Mouse (Mus musculus) embryonic facial prominence, embryonic 14.5 days (tissue): Measurements from ENCODE around the gene Enc1. TPM values are rescaled to one million over a fixed set of nuclear protein-coding genes. Genes with fewer than 3 reads are reported as not detected.

Experiments used
- ATAC-seq: fragments of 200-750 bp; cut with Nextera tagmentation; 2 replicates; pipeline ENCODE4 v1.8.0; 2017; ENCODE audit warnings: low read depth, moderate number of reproducible peaks, moderate TSS enrichment
- DNase-seq: peaks from one replicate; pipeline ENCODE4 v3.0.0-alpha.2; 2015; ENCODE audit warnings: low spot score
- H3K27ac ChIP-seq: fragments of 300-500 bp; sonication (generic); replicated peaks from 2 replicates; pipeline ENCODE4 v1.5.1; 2014; ENCODE audit warnings: low read depth, mild to moderate bottlenecking, low read length, moderate library complexity
- H3K27me3 ChIP-seq: fragments of 300-500 bp; sonication (generic); replicated peaks from 2 replicates; pipeline ENCODE4 v1.6.1; 2014; ENCODE audit warnings: low read length; ENCODE audit not compliant: control insufficient read depth, insufficient read depth
- H3K36me3 ChIP-seq: fragments of 300-500 bp; sonication (generic); 2 replicates; pipeline ENCODE4 v1.6.1; 2014; ENCODE audit warnings: low read length, mixed read lengths; ENCODE audit not compliant: control insufficient read depth, insufficient read depth
- H3K4me1 ChIP-seq: fragments of 300-500 bp; sonication (generic); 2 replicates; pipeline ENCODE4 v1.6.1; 2014; ENCODE audit warnings: antibody characterized with exemption, low read length; ENCODE audit not compliant: control insufficient read depth, insufficient read depth
- H3K4me2 ChIP-seq: fragments of 300-500 bp; sonication (generic); 2 replicates; pipeline ENCODE4 v1.6.1; 2014; ENCODE audit warnings: low read depth, mild to moderate bottlenecking, low read length, moderate library complexity, mixed read lengths
- H3K4me3 ChIP-seq: fragments of 300-500 bp; sonication (generic); 2 replicates; pipeline ENCODE4 v1.5.1; 2014; ENCODE audit warnings: low read depth, mild to moderate bottlenecking, low read length
- H3K9ac ChIP-seq: fragments of 300-500 bp; sonication (generic); 2 replicates; pipeline ENCODE4 v1.6.1; 2014; ENCODE audit warnings: low read depth, mild to moderate bottlenecking, low read length, moderate library complexity, mixed read lengths
- H3K9me3 ChIP-seq: fragments of 300-500 bp; sonication (generic); 2 replicates; pipeline ENCODE4 v1.6.1; 2016; ENCODE audit warnings: low read length; ENCODE audit not compliant: control insufficient read depth
- WGBS: fragments of 180-500 bp; shearing (Covaris S2); extraction: QIAGEN DNeasy Blood & Tissue Kit; methylation state at CpG from one replicate; pipeline ENCODE4 v1.1.7; 2014; 5-methylcytosine and 5-hydroxymethylcytosine counted together
- polyA plus RNA-seq: library from polyadenylated mRNA; unstranded; fragments of >200 nt; fragmentation: Nextera tagmentation; extraction: Ambion mirVana; gene quantifications from 2 replicates; pipeline ENCODE4 v1.2.1, GENCODE M21; 2014

The Enc1 gene
- polyA plus RNA-seq, 1 experiment from 2014 or later, result 9.5 TPM

GRCm38 (mm10) chr13:97295853-97296219 lies 54.9 kb downstream of the Enc1 start:
- Histone ChIP-seq H3K9ac (no peak overlapping the region), H3K4me1 (no peaks in the 10 kb centered on the region; the same call in none of the 2 replicates), H3K27ac (no peak overlapping the region), H3K36me3 (no peaks in the 10 kb centered on the region), H3K4me2 (no peak overlapping the region), H3K4me3 (no peak overlapping the region), H3K27me3 (no peaks in the 10 kb centered on the region), H3K9me3 (no peaks in the 10 kb centered on the region)
- ATAC-seq (no peak), DNase-seq (no peak)
- WGBS, result 75% methylated on average over 11 of the region's 11 CpGs

- Histone ChIP-seq H3K9ac (no peak overlapping the region), H3K27me3 (no peaks in the 10 kb centered on the region), H3K9me3 (no peaks in the 10 kb centered on the region), H3K27ac (no peak overlapping the region), H3K4me2 (no peak overlapping the region), H3K4me3 (no peak overlapping the region), H3K4me1 (no peaks in the 10 kb centered on the region; the same call in none of the 2 replicates), H3K36me3 (no peaks in the 10 kb centered on the region)
- no peak for DNase-seq
- no peak for ATAC-seq
- WGBS, result 76% methylated on average over 8 of the region's 8 CpGs
These were observed 55.4 kb downstream of the Enc1 start for GRCm38 (mm10) chr13:97296281-97296680.

- Histone ChIP-seq H3K9me3 (no peaks in the 10 kb centered on the region), H3K4me1 (no peaks in the 10 kb centered on the region; the same call in 1 of the 2 replicates), H3K36me3 (no peaks in the 10 kb centered on the region), H3K27ac (no peak overlapping the region), H3K4me2 (no peak overlapping the region), H3K27me3 (no peaks in the 10 kb centered on the region), H3K9ac (no peak overlapping the region), H3K4me3 (no peak overlapping the region)
- no peak for DNase-seq
- WGBS, result 88% methylated on average over 3 of the region's 5 CpGs
- no peak for ATAC-seq
These were observed 55.9 kb downstream of the Enc1 start for GRCm38 (mm10) chr13:97296757-97297156.

DNA sequence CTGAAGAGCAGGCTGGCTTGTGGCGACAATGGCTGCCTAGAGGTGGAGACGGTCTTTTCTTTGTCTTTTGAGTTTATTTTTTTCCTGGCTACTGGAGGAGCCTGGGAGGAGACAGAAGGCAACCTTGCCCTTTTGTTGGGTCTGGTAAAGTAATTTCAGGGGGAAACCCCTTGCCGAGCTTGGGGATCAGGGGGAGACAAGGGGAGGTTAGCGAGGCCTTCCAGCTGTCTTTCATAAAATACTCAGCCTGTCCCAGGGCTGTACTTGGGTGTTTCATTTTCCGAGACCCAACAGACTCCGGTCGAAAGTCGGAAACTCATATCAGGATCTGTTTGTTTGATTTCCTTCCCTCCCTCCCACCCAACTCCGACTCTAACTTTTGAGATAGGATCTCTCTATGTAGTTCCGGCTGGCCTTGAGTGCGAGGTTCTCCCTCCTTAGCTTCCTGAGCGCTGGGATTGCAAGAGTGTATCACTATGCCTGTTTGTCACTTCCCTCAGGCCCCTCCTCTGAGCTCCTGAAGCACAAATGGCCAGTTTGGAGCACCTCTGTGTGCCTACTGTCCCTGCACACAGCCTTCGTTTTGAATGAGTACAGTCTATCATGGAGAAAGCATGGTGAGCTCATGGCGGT lies 56.6 kb downstream of the Enc1 start:
- DNase-seq (no peak), ATAC-seq (no peak)
- Histone ChIP-seq H3K36me3 (no peaks in the 10 kb centered on the region), H3K4me1 (no peaks in the 10 kb centered on the region; the same call in 1 of the 2 replicates), H3K9ac (no peak overlapping the region), H3K9me3 (no peaks in the 10 kb centered on the region), H3K27ac (no peak overlapping the region), H3K27me3 (no peaks in the 10 kb centered on the region), H3K4me3 (no peak overlapping the region), H3K4me2 (no peak overlapping the region)
- 74% methylated on average over 14 of the region's 14 CpGs for whole genome bisulfite sequencing

- Histone ChIP-seq H3K9me3 (no peaks in the 10 kb centered on the region), H3K4me2 (no peak overlapping the region), H3K4me3 (no peak overlapping the region), H3K36me3 (no peaks in the 10 kb centered on the region), H3K27me3 (no peaks in the 10 kb centered on the region), H3K9ac (no peak overlapping the region), H3K4me1 (no peaks in the 10 kb centered on the region), H3K27ac (no peak overlapping the region)
- ATAC-seq, result no peak
- 89% methylated on average over 4 of the region's 4 CpGs for WGBS
- no peak for DNase-seq
These were observed 58.0 kb downstream of the Enc1 start for GRCm38 (mm10) chr13:97298896-97299295.

DNA sequence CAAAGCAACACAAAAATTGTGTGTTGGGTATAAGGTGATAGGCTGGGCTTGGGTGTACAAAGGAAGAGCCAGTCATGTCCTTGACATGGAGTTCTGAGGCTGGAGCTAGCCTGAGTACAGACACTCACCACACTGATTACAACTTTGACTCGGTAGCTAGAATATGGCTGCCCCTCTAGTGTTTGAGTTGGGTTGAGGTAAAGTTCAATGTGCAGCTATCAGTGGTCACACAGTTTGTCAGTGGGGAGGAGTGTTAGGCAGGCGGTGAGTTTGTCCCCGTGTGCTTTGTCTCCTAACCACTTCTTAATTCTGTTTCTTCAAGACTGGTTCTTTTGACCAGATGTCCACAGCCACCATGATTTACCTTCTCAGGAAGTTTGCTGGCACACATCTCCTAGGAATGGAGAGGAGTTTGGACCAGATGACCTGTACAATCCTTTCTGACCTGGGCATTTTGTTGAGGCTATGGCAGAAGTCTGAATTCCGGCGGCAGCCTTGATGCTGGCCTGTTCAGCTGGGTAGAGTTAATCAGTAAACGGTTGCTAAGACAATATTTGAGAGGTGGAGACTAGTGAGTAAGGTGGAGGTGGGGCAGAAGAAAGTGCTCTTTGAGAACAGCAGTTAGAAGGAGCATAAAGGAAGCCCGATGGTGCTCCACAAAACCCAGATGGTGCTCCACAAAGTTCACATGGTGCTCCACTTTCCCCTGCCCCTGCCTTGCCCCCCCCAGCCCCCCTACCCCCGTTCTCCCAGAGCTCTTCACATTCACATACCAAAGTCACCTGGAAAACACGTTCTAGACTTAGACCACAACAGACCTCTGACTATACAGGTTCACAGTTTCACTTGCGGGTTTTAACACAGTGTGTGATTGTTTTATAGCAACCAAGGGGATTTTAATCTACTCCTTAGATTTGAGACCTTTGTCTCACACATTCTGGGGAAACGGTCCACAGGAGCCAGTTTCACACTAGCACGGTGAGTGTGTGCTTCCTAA lies 59.3 kb downstream of the Enc1 start:
- no peaks in the 10 kb centered on the region for H3K9me3 ChIP-seq
- no peak for DNase-seq
- no peak overlapping the region for H3K27ac ChIP-seq
- H3K4me2 ChIP-seq, result no peak overlapping the region
- WGBS, result 80% methylated on average over 12 of the region's 12 CpGs
- H3K9ac ChIP-seq, result no peak overlapping the region
- no peak overlapping the region for H3K4me3 ChIP-seq
- no peaks in the 10 kb centered on the region for H3K27me3 ChIP-seq
- no peak for ATAC-seq
- no peaks in the 10 kb centered on the region for H3K4me1 ChIP-seq
- H3K36me3 ChIP-seq, result no peaks in the 10 kb centered on the region

Other genes with a start within 250 kb of the Enc1 start
- gene 1700029F12Rik, start 206.7 kb upstream of the Enc1 start, polyA plus RNA-seq, result not detected in 2 replicates
- 3.0 and 3.2 TPM in 2 replicates for gene Fam169a, start 173.8 kb upstream of the Enc1 start, polyA plus RNA-seq
- gene Gm6169, start 141.9 kb upstream of the Enc1 start, polyA plus RNA-seq, result 3.6 and 5.4 TPM in 2 replicates
- 21.7 and 23.1 TPM in 2 replicates for gene Gfm2, start 103.2 kb upstream of the Enc1 start, polyA plus RNA-seq
- 74.3 and 77.3 TPM in 2 replicates for gene Nsa2, start 103.2 kb upstream of the Enc1 start, polyA plus RNA-seq
- gene Hexb, start 42.7 kb upstream of the Enc1 start, polyA plus RNA-seq, result 44.4 and 46.0 TPM in 2 replicates